Mouse (Mus musculus) spleen, embryonic (tissue): ENCODE data around the gene Gm20897.
"Not testable (repeated sequence)": the region's sequence is repeated elsewhere in the genome, so short reads cannot be mapped to it uniquely, and the experiment has no call there.

Source experiments
- CTCF ChIA-PET: fragments of 350-600 bp; sonication (Branson Sonifier 250); formaldehyde crosslinking; loops from one replicate; lab custom pipeline; 2022; lab: Charles Lee

Gene Gm20897

GRCm38 (mm10) chrY:38502138-38502537 is at the start of gene Gm20897:
TSS of gene Gm20897 (minus strand) at chrY:38502238.
- CTCF ChIA-PET = not testable (repeated sequence)
